Mouse (Mus musculus): ENCODE measurements at regions not wholly inside any gene's neighbourhood (a gene's known extent, or its start where the extent isn't known, plus 50 kb on each side); places are given as distances from the start of the nearest gene placed in this dataset.
A peak's percentile ranks its signal among the peaks of the same experiment; 100 is the strongest.
"Not testable (repeated sequence)": the region's sequence is repeated elsewhere in the genome, so short reads cannot be mapped to it uniquely, and the experiment has no call there.

GRCm38 (mm10) chr14:54143828-54144227 is 110.1 kb downstream of the Dad1 start:
- H3K9me3 ChIP-seq (replicated peaks; ENCODE audit: control insufficient read depth, low read length) = no peaks in the 10 kb centered on the region
- 70% methylated on average over 1 of the region's 1 CpGs for WGBS (ENCODE audit: insufficient replicate concordance)
- no peaks in the 10 kb centered on the region for H3K27me3 ChIP-seq (ENCODE audit: control insufficient read depth, insufficient read depth, low read depth, low read length)
- H3K4me2 ChIP-seq (ENCODE audit: low read depth, low read length) = no peak overlapping the region
- H3K4me1 ChIP-seq (ENCODE audit: control insufficient read depth, low read depth, low read length) = no peaks in the 10 kb centered on the region
- ATAC-seq (ENCODE audit: low read depth) = no peak
- no peak overlapping the region for H3K9ac ChIP-seq (ENCODE audit: low read depth, low read length)
- H3K4me3 ChIP-seq (ENCODE audit: low read depth, low read length) = no peak overlapping the region
- H3K27ac ChIP-seq (ENCODE audit: low read length) = no peak overlapping the region
- no peaks in the 10 kb centered on the region for H3K36me3 ChIP-seq (ENCODE audit: control insufficient read depth, insufficient read depth)

- H3K9me3 ChIP-seq (replicated peaks; ENCODE audit: control insufficient read depth, low read length) = no peaks in the 10 kb centered on the region
- H3K9ac ChIP-seq (ENCODE audit: low read depth, low read length) = no peak overlapping the region
- no peaks in the 10 kb centered on the region for H3K36me3 ChIP-seq (ENCODE audit: control insufficient read depth, insufficient read depth)
- peaks cover 2% of the 10 kb centered on the region for H3K4me1 ChIP-seq (ENCODE audit: control insufficient read depth, low read depth, low read length)
- WGBS (ENCODE audit: insufficient replicate concordance) = 22% methylated on average over 3 of the region's 3 CpGs
- 0 out of 2 replicates have a peak overlapping the region, but pooled peaks have one; percentile 14 for H3K4me2 ChIP-seq (ENCODE audit: low read depth, low read length)
- no peak for ATAC-seq (ENCODE audit: low read depth)
- no peak overlapping the region for H3K27ac ChIP-seq (ENCODE audit: low read length)
- no peaks in the 10 kb centered on the region for H3K27me3 ChIP-seq (ENCODE audit: control insufficient read depth, insufficient read depth, low read depth, low read length)
- H3K4me3 ChIP-seq (ENCODE audit: low read depth, low read length) = no peak overlapping the region
These were observed 115.6 kb downstream of the Dad1 start for GRCm38 (mm10) chr14:54138288-54138687.

DNA sequence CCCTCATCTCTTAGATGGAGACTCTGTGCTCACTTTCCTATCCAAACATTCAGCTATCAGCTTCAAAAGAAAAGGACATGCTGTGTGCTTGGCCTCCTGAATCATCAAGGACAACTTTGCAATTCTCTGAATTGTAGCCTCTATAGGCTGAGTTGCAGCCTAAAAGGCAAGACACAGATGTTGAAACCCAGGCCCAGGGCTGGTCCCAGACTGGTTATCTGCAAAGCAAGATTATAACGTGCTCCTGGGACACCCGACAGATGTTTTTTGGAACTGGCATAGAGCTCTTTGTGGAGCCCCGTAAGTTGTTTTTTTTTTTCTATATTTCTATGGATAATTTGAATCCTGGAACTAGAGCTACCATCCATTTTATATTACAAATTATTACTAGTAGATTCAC is 117.4 kb downstream of the Dad1 start:
- Histone ChIP-seq H3K27ac (ENCODE audit: low read length) (no peak overlapping the region), H3K27me3 (ENCODE audit: control insufficient read depth, insufficient read depth, low read depth, low read length) (no peaks in the 10 kb centered on the region), H3K9me3 (replicated peaks; ENCODE audit: control insufficient read depth, low read length) (no peaks in the 10 kb centered on the region), H3K36me3 (ENCODE audit: control insufficient read depth, insufficient read depth) (no peaks in the 10 kb centered on the region), H3K4me1 (ENCODE audit: control insufficient read depth, low read depth, low read length) (peaks cover 2% of the 10 kb centered on the region), H3K4me3 (ENCODE audit: low read depth, low read length) (no peak overlapping the region), H3K4me2 (ENCODE audit: low read depth, low read length) (no peak overlapping the region), H3K9ac (ENCODE audit: low read depth, low read length) (no peak overlapping the region)
- 16% methylated on average over 3 of the region's 3 CpGs for WGBS (ENCODE audit: insufficient replicate concordance)
- ATAC-seq (ENCODE audit: low read depth) = no peak

DNA sequence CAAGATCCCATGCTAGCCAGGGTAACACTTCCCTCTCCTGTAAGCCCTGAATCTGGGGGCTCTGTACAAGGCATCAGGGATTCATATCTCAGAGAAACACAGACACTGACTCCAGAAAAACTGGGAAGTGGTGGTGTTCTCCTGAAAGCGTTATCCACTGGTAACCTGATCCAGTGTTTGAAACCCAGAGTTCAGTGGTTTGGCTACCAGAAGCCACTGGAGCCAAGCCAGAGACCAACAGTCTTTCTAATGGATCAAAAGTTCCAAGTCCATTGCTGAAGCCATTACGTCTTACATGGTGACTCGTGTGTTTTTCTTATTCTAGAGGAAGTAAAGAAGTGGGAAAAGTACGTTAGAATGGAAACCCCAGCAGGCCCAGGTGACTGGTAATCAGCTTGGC is 125.6 kb downstream of the Dad1 start:
- Histone ChIP-seq H3K4me2 (ENCODE audit: low read depth, low read length) (no peak overlapping the region), H3K27ac (ENCODE audit: low read length) (no peak overlapping the region), H3K9me3 (replicated peaks; ENCODE audit: control insufficient read depth, low read length) (no peaks in the 10 kb centered on the region), H3K27me3 (ENCODE audit: control insufficient read depth, insufficient read depth, low read depth, low read length) (no peaks in the 10 kb centered on the region), H3K36me3 (ENCODE audit: control insufficient read depth, insufficient read depth) (no peaks in the 10 kb centered on the region), H3K9ac (ENCODE audit: low read depth, low read length) (no peak overlapping the region), H3K4me3 (ENCODE audit: low read depth, low read length) (no peak overlapping the region), H3K4me1 (ENCODE audit: control insufficient read depth, low read depth, low read length) (no peaks in the 10 kb centered on the region)
- ATAC-seq (ENCODE audit: low read depth) = no peak
- 45% methylated on average over 4 of the region's 4 CpGs for WGBS (ENCODE audit: insufficient replicate concordance)

GRCm38 (mm10) chr14:54125510-54125909 is 128.4 kb downstream of the Dad1 start:
- Histone ChIP-seq H3K36me3 (ENCODE audit: control insufficient read depth, insufficient read depth) (no peaks in the 10 kb centered on the region), H3K4me3 (ENCODE audit: low read depth, low read length) (no peak overlapping the region), H3K27me3 (ENCODE audit: control insufficient read depth, insufficient read depth, low read depth, low read length) (no peaks in the 10 kb centered on the region), H3K9ac (ENCODE audit: low read depth, low read length) (no peak overlapping the region), H3K4me1 (ENCODE audit: control insufficient read depth, low read depth, low read length) (no peaks in the 10 kb centered on the region), H3K4me2 (ENCODE audit: low read depth, low read length) (no peak overlapping the region), H3K9me3 (replicated peaks; ENCODE audit: control insufficient read depth, low read length) (no peaks in the 10 kb centered on the region), H3K27ac (ENCODE audit: low read length) (no peak overlapping the region)
- no peak for ATAC-seq (ENCODE audit: low read depth)

- H3K27me3 ChIP-seq (ENCODE audit: control insufficient read depth, insufficient read depth, low read depth, low read length) = no peaks in the 10 kb centered on the region
- ATAC-seq (ENCODE audit: low read depth) = no peak
- H3K4me2 ChIP-seq (ENCODE audit: low read depth, low read length) = no peak overlapping the region
- H3K9me3 ChIP-seq (replicated peaks; ENCODE audit: control insufficient read depth, low read length) = no peaks in the 10 kb centered on the region
- no peaks in the 10 kb centered on the region for H3K36me3 ChIP-seq (ENCODE audit: control insufficient read depth, insufficient read depth)
- WGBS (ENCODE audit: insufficient replicate concordance) = 60% methylated on average over 7 of the region's 7 CpGs
- H3K4me1 ChIP-seq (ENCODE audit: control insufficient read depth, low read depth, low read length) = no peaks in the 10 kb centered on the region
- no peak overlapping the region for H3K9ac ChIP-seq (ENCODE audit: low read depth, low read length)
- no peak overlapping the region for H3K27ac ChIP-seq (ENCODE audit: low read length)
- H3K4me3 ChIP-seq (ENCODE audit: low read depth, low read length) = no peak overlapping the region
These were observed 131.9 kb downstream of the Dad1 start for GRCm38 (mm10) chr14:54121973-54122372.

GRCm38 (mm10) chr14:54121340-54121739 is 132.6 kb downstream of the Dad1 start:
- ATAC-seq (ENCODE audit: low read depth) = no peak
- no peak overlapping the region for H3K27ac ChIP-seq (ENCODE audit: low read length)
- no peak overlapping the region for H3K4me3 ChIP-seq (ENCODE audit: low read depth, low read length)
- H3K9me3 ChIP-seq (replicated peaks; ENCODE audit: control insufficient read depth, low read length) = no peaks in the 10 kb centered on the region
- H3K27me3 ChIP-seq (ENCODE audit: control insufficient read depth, insufficient read depth, low read depth, low read length) = no peaks in the 10 kb centered on the region
- no peak overlapping the region for H3K9ac ChIP-seq (ENCODE audit: low read depth, low read length)
- H3K4me1 ChIP-seq (ENCODE audit: control insufficient read depth, low read depth, low read length) = no peaks in the 10 kb centered on the region
- H3K4me2 ChIP-seq (ENCODE audit: low read depth, low read length) = no peak overlapping the region
- H3K36me3 ChIP-seq (ENCODE audit: control insufficient read depth, insufficient read depth) = no peaks in the 10 kb centered on the region
- 47% methylated on average over 4 of the region's 4 CpGs for WGBS (ENCODE audit: insufficient replicate concordance)

- Histone ChIP-seq H3K9ac (ENCODE audit: low read depth, low read length) (no peak overlapping the region), H3K4me3 (ENCODE audit: low read depth, low read length) (no peak overlapping the region), H3K4me1 (ENCODE audit: control insufficient read depth, low read depth, low read length) (no peaks in the 10 kb centered on the region), H3K4me2 (ENCODE audit: low read depth, low read length) (no peak overlapping the region), H3K27me3 (ENCODE audit: control insufficient read depth, insufficient read depth, low read depth, low read length) (no peaks in the 10 kb centered on the region), H3K9me3 (replicated peaks; ENCODE audit: control insufficient read depth, low read length) (no peaks in the 10 kb centered on the region), H3K27ac (ENCODE audit: low read length) (no peak overlapping the region), H3K36me3 (ENCODE audit: control insufficient read depth, insufficient read depth) (no peaks in the 10 kb centered on the region)
- 63% methylated on average over 5 of the region's 5 CpGs for WGBS (ENCODE audit: insufficient replicate concordance)
- ATAC-seq (ENCODE audit: low read depth) = no peak
These were observed 133.7 kb downstream of the Dad1 start for GRCm38 (mm10) chr14:54120194-54120593.

GRCm38 (mm10) chr14:54117607-54118006 is 136.3 kb downstream of the Dad1 start:
- H3K4me1 ChIP-seq (ENCODE audit: control insufficient read depth, low read depth, low read length); H3K27ac ChIP-seq (ENCODE audit: low read length); H3K27me3 ChIP-seq (ENCODE audit: control insufficient read depth, insufficient read depth, low read depth, low read length); H3K9ac ChIP-seq (ENCODE audit: low read depth, low read length); H3K4me2 ChIP-seq (ENCODE audit: low read depth, low read length); H3K9me3 ChIP-seq (replicated peaks; ENCODE audit: control insufficient read depth, low read length); ATAC-seq (ENCODE audit: low read depth); H3K36me3 ChIP-seq (ENCODE audit: control insufficient read depth, insufficient read depth); H3K4me3 ChIP-seq (ENCODE audit: low read depth, low read length): not testable (repeated sequence)
- 86% methylated on average over 8 of the region's 8 CpGs for WGBS (ENCODE audit: insufficient replicate concordance)

- Histone ChIP-seq H3K4me2 (ENCODE audit: low read depth, low read length) (no peak overlapping the region), H3K36me3 (ENCODE audit: control insufficient read depth, insufficient read depth) (no peaks in the 10 kb centered on the region), H3K27me3 (ENCODE audit: control insufficient read depth, insufficient read depth, low read depth, low read length) (no peaks in the 10 kb centered on the region), H3K9me3 (replicated peaks; ENCODE audit: control insufficient read depth, low read length) (no peaks in the 10 kb centered on the region), H3K9ac (ENCODE audit: low read depth, low read length) (no peak overlapping the region), H3K4me3 (ENCODE audit: low read depth, low read length) (no peak overlapping the region), H3K27ac (ENCODE audit: low read length) (no peak overlapping the region), H3K4me1 (ENCODE audit: control insufficient read depth, low read depth, low read length) (no peaks in the 10 kb centered on the region)
- no peak for ATAC-seq (ENCODE audit: low read depth)
- 58% methylated on average over 2 of the region's 2 CpGs for WGBS (ENCODE audit: insufficient replicate concordance)
These were observed 140.7 kb downstream of the Dad1 start for GRCm38 (mm10) chr14:54113216-54113615.
